Mouse (Mus musculus) heart, embryonic 14.5 days (tissue): ENCODE measurements at regions not wholly inside any gene's neighbourhood (a gene's known extent, or its start where the extent isn't known, plus 50 kb on each side); places are given as distances from the start of the nearest gene placed in this dataset.
A peak's percentile ranks its signal among the peaks of the same experiment; 100 is the strongest.

Source experiments
- ATAC-seq: fragments of 200-750 bp; cut with Nextera tagmentation; 2 replicates; pipeline ENCODE4 v1.8.0; 2017; ENCODE audit warnings: low read depth, moderate TSS enrichment; ENCODE audit not compliant: insufficient number of reproducible peaks, insufficient read depth, low FRiP score
- H3K27ac ChIP-seq, 2 experiments: fragments of 200-500 bp in 1 of 2; fragments of 300-500 bp in 1 of 2; sonication (generic) in 1 of 2; replicated peaks in 1 of 2; 2 replicates each; pipeline ENCODE4 v1.5.1; 2012 to 2014; ENCODE audit warnings: low read depth in 2 of 2, low read length in 2 of 2, control low read depth in 1 of 2, mild to moderate bottlenecking in 1 of 2, mixed read lengths in 1 of 2; ENCODE audit not compliant: control insufficient read depth in 1 of 2, insufficient read depth in 1 of 2
- H3K27me3 ChIP-seq: fragments of 300-500 bp; sonication (generic); 2 replicates; pipeline ENCODE4 v1.6.1; 2014; ENCODE audit warnings: mild to moderate bottlenecking, low read length, control low read depth; ENCODE audit not compliant: control insufficient read depth, insufficient read depth
- H3K36me3 ChIP-seq: fragments of 300-500 bp; sonication (generic); 2 replicates; pipeline ENCODE4 v1.6.1; 2014; ENCODE audit warnings: mild to moderate bottlenecking, control low read depth, low read length, mixed read lengths; ENCODE audit not compliant: control insufficient read depth, insufficient read depth
- H3K4me1 ChIP-seq, 2 experiments: fragments of 200-500 bp in 1 of 2; fragments of 300-500 bp in 1 of 2; sonication (generic) in 1 of 2; 2 replicates each; pipeline ENCODE4 v1.6.1; 2012 to 2014; ENCODE audit warnings: low read length in 2 of 2, control low read depth in 1 of 2, mixed read lengths in 1 of 2; ENCODE audit not compliant: control insufficient read depth in 2 of 2, insufficient read depth in 2 of 2
- H3K4me2 ChIP-seq: fragments of 300-500 bp; sonication (generic); 2 replicates; pipeline ENCODE4 v1.6.1; 2014; ENCODE audit warnings: mild to moderate bottlenecking, low read length
- H3K4me3 ChIP-seq, 2 experiments: fragments of 200-500 bp in 1 of 2; fragments of 300-500 bp in 1 of 2; sonication (generic) in 1 of 2; 2 replicates each; pipeline ENCODE4 v1.5.1; 2012 to 2014; ENCODE audit warnings: low read length in 2 of 2, mild to moderate bottlenecking in 2 of 2, control low read depth in 1 of 2, low read depth in 1 of 2, moderate library complexity in 1 of 2; ENCODE audit not compliant: control insufficient read depth in 1 of 2, insufficient read depth in 1 of 2
- H3K9ac ChIP-seq: fragments of 300-500 bp; sonication (generic); 2 replicates; pipeline ENCODE4 v1.6.1; 2014; ENCODE audit warnings: mild to moderate bottlenecking, low read length
- H3K9me3 ChIP-seq: fragments of 300-500 bp; sonication (generic); 2 replicates; pipeline ENCODE4 v1.6.1; 2016; ENCODE audit warnings: low read length, control low read depth; ENCODE audit not compliant: control insufficient read depth
- WGBS: fragments of 180-500 bp; shearing (Covaris S2); extraction: QIAGEN DNeasy Blood & Tissue Kit; methylation state at CpG from one replicate; pipeline ENCODE4 v1.1.7; 2014; 5-methylcytosine and 5-hydroxymethylcytosine counted together

- Histone ChIP-seq H3K9me3 (no peaks in the 10 kb centered on the region), H3K4me2 (peak overlapping the region; percentile 41), H3K36me3 (no peaks in the 10 kb centered on the region), H3K4me3 (no peak overlapping the region), H3K9ac (no peak overlapping the region), H3K4me1 (peaks cover 0 to 2% of the 10 kb centered on the region in 2 experiments; a peak in 1 of 4 replicates), H3K27ac (no peak overlapping the region), H3K27me3 (no peaks in the 10 kb centered on the region)
- 33% methylated on average over 10 of the region's 10 CpGs for WGBS
- ATAC-seq, result no peak
Observed at GRCm38 (mm10) chr16:46581115-46581514, 82.8 kb upstream of the Nectin3 start.

GRCm38 (mm10) chr16:46574221-46574620, 75.9 kb upstream of the Nectin3 start:
- Histone ChIP-seq H3K9me3 (no peaks in the 10 kb centered on the region), H3K9ac (no peak overlapping the region), H3K4me3 (no peak overlapping the region), H3K4me2 (no peak overlapping the region), H3K36me3 (no peaks in the 10 kb centered on the region), H3K4me1 (no peaks in the 10 kb centered on the region), H3K27ac (no peak overlapping the region), H3K27me3 (no peaks in the 10 kb centered on the region)
- 75% methylated on average over 6 of the region's 6 CpGs for whole genome bisulfite sequencing
- ATAC-seq, result no peak

DNA sequence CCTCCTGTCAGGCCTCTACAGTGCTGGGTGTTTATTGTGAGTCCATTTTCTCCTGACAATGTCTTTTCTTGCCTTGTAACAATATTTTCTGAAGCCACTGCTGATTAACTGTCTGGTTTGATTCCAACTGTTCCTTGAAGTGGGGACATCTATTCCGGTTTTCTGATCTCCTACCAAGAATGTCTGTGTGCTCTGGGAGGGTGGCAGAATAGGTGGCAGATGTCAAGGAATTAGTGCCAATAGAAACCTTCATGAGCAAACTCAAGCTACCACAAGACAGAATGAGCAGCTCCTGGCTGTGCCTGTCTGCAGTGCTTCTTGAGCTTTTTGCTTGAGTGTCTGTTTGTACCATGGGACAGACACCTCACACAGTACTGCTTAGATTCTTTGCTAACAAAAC, 69.1 kb upstream of the Nectin3 start:
- Histone ChIP-seq H3K4me3 (no peak overlapping the region), H3K9me3 (no peaks in the 10 kb centered on the region)
- WGBS, result 73% methylated on average over 1 of the region's 1 CpGs

DNA sequence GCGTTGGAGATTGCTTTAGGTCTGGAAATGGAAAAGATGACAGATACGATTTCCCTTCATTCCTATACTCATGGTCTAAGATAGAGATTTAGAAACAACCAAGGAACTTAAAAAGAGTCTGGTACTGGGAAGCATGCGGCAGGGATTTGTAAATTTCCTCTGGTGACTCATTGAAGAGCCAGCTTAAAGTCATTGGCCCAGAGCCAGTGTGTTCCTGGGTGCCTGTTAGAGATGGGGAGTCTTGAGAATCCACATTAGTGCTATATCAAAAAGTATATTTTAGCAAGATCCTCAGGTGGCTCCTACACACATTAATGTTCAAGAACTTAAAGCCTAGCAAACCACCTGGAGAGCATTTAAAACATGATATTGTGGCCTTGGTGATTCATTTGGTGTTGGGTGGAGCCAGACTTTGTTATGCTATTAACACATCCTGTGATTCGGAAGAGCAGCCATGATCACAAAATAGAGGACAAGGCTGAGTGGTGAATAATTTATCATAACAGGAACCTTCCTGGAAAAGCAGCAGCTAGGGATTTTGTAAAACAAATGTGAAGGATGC, 67.8 kb upstream of the Nectin3 start:
- Histone ChIP-seq H3K36me3 (no peaks in the 10 kb centered on the region), H3K27ac (no peak overlapping the region), H3K4me2 (no peak overlapping the region), H3K9me3 (no peaks in the 10 kb centered on the region), H3K9ac (no peak overlapping the region), H3K4me3 (no peak overlapping the region), H3K4me1 (no peaks in the 10 kb centered on the region), H3K27me3 (no peaks in the 10 kb centered on the region)
- ATAC-seq, result no peak
- WGBS, result 72% methylated on average over 4 of the region's 4 CpGs

More for the DNA sequence above, 69.1 kb upstream of the Nectin3 start:
- Histone ChIP-seq H3K36me3 (no peaks in the 10 kb centered on the region), H3K27me3 (no peaks in the 10 kb centered on the region), H3K9ac (no peak overlapping the region), H3K27ac (no peak overlapping the region), H3K4me1 (no peaks in the 10 kb centered on the region), H3K4me2 (no peak overlapping the region)
- no peak for ATAC-seq

DNA sequence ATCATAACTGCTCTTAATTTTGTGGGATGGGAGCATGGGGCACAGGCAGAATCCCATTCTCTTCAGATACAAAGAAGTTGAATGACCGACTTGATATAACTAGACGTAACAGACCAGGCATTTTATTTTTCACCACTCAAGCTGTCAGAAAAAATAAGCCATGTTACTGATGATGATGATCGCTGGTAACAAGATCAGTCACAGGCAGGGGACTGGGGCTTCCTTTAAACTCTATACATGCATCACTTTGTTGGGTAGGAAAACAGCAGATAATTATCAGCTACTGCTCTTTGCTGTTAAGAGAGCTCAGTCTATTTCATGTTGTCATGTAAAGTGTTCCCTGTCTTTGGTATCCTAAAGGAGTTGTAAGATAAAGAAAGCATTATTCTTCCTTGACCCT, 59.0 kb upstream of the Nectin3 start:
- H3K27ac ChIP-seq, result no peak overlapping the region
- 69% methylated on average over 3 of the region's 3 CpGs for WGBS

DNA sequence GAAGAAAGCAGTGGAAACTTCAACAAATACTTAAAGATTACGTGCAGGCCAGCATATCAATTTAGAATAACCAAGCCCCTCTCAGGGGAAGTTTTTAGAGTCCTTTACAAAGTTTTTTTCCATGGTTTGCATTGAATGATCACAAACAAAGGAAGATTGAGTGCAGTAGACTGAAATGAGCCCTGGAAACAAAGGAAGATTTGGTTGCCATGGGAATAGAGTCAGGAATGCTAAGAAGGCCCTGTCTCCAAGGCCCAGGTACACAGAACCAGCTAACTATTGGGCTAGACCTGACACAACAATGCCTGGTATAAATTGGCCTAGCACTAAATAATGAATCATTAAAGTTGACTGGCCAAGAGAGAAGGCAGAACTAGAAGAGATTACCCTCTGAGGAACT, 49.9 kb upstream of the Nectin3 start:
- Histone ChIP-seq H3K9me3 (no peaks in the 10 kb centered on the region), H3K36me3 (no peaks in the 10 kb centered on the region), H3K4me1 (no peaks in the 10 kb centered on the region), H3K4me2 (no peak overlapping the region), H3K9ac (no peak overlapping the region), H3K27me3 (no peaks in the 10 kb centered on the region), H3K27ac (no peak overlapping the region), H3K4me3 (no peak overlapping the region)
- no peak for ATAC-seq
- 69% methylated on average over 1 of the region's 1 CpGs for WGBS

More for the DNA sequence above, 59.0 kb upstream of the Nectin3 start:
- no peak overlapping the region for H3K4me3 ChIP-seq
- H3K4me1 ChIP-seq, result no peaks in the 10 kb centered on the region
- no peak overlapping the region for H3K4me2 ChIP-seq
- no peaks in the 10 kb centered on the region for H3K9me3 ChIP-seq
- H3K27me3 ChIP-seq, result no peaks in the 10 kb centered on the region
- ATAC-seq, result no peak
- no peak overlapping the region for H3K9ac ChIP-seq
- H3K36me3 ChIP-seq, result no peaks in the 10 kb centered on the region
